Mouse (Mus musculus) small intestine, adult 2 months (tissue): ENCODE results near the gene Nptx2.

Experiments
- CTCF ChIP-seq: fragments of 200-500 bp; IDR thresholded peaks from 2 replicates; pipeline ENCODE4 v1.5.1; 2012; ENCODE audit warnings: low read depth, mild to moderate bottlenecking, control low read depth, inconsistent platforms, low read length, moderate library complexity, mixed read lengths; ENCODE audit not compliant: insufficient replicate concordance, insufficient read length; ENCODE audit errors: extremely low read depth
- POLR2A ChIP-seq: fragments of 200-500 bp; IDR thresholded peaks from 2 replicates; pipeline ENCODE4 v1.6.1; 2012; ENCODE audit warnings: low read depth, mild to moderate bottlenecking, control low read depth, inconsistent platforms, low read length, moderate library complexity

DNA sequence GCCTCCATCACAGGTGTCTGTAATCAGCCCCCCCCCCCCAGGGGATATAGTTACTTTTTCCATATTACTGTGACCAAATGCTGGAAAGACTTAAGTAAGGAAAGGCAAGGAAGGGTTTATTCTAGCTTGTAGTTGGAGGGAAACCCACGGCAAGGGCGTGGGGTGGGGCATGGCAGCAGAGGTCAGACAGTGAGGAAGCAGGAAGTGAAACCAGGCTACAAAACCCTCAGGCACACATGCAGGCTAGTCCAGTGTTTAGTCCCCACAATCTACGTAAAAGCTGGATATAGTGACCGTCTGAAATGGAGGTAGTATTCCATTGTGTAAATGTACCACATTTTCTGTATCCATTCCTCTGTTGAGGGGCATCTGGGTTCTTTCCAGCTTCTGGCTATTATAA lies 30.5 kb upstream of the Nptx2 start:
- TF ChIP-seq CTCF (no peak), POLR2A (no peak)
